Comparison of ENCODE assay signal across 15 mouse cellular contexts in the genomic region with DNA sequence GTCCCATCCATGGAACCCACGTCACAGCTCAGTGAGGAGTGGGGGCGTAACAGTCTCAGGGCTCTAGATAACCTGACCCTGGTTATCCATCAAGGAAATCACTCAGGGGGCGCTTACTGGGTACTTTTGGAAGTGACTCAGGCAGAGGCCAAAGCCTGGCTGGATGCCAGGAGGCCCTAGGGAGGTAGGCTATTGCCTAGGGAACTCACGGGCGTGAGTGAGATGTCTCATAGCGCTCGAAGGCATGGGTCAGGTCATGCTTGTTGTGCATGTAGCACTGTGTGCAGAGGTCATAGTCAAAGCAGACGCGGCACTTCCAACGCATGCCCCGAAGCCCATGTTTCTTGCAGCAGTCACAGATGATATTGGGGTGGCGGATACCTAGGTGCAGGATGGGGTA. TPM values are rescaled to one million over a fixed set of nuclear protein-coding genes. Genes with fewer than 3 reads are reported as not detected.
DNase-seq lines count a peak whose midpoint lies in the region; ATAC-seq and TF ChIP-seq lines count a peak whose summit lies in the region.
"Had no signal": no experiment of that assay in that cellular context is flagged by ENCODE, and none has a peak within 500 bp of the region (broad histone marks: within the 10 kb centered on the region; RNA-seq: fewer than 3 reads in every experiment).

No protein-coding gene starts in this region.

- no peak overlapping the region for H3K4me3 ChIP-seq in heart, embryonic 13.5 days
- H3K4me3 ChIP-seq in lung, postnatal 0 days (ENCODE audit: low read depth, low read length): no peak overlapping the region
- no peak overlapping the region for H3K4me3 ChIP-seq in stomach, postnatal 0 days (ENCODE audit: low read depth, low read length)
- H3K4me3 ChIP-seq: layer of hippocampus, adult 2 months had no signal

- H3K4me2 ChIP-seq in heart, embryonic 13.5 days: no peak overlapping the region
- H3K4me2 ChIP-seq in lung, postnatal 0 days (replicated peaks; ENCODE audit: low read depth, low read length): no peak overlapping the region
- H3K4me2 ChIP-seq in stomach, postnatal 0 days (replicated peaks; ENCODE audit: low read depth): no peak overlapping the region

- peaks cover 23% of the 10 kb centered on the region for H3K4me1 ChIP-seq in heart, embryonic 13.5 days
- no peaks in the 10 kb centered on the region for H3K4me1 ChIP-seq in lung, postnatal 0 days (ENCODE audit: insufficient read depth, low read depth, low read length)
- no peaks in the 10 kb centered on the region for H3K4me1 ChIP-seq in stomach, postnatal 0 days (replicated peaks; ENCODE audit: control insufficient read depth, insufficient read depth)

- intact Hi-C loops in gastrocnemius, postnatal 14 days (cut with DNase I; ENCODE audit: low total_unique reads): no loop called here

- peaks cover 56% of the 10 kb centered on the region for H3K36me3 ChIP-seq in heart, embryonic 13.5 days
- no peaks in the 10 kb centered on the region for H3K36me3 ChIP-seq in lung, postnatal 0 days (ENCODE audit: insufficient read depth, low read length)
- no peaks in the 10 kb centered on the region for H3K36me3 ChIP-seq in stomach, postnatal 0 days (ENCODE audit: control insufficient read depth, insufficient read depth, low read length)

- TF ChIP-seq EP300 in lung, postnatal 0 days (IDR thresholded peaks at IDR 0.05): no peak
- TF ChIP-seq EP300 in stomach, postnatal 0 days (optimal IDR thresholded peaks at IDR 0.05): no peak

- ATAC-seq in heart, embryonic 13.5 days (ENCODE audit: extremely low read depth, insufficient number of reproducible peaks, low FRiP score, low TSS enrichment): no peak; the same call in 1 of the 2 replicates
- 0 out of 2 replicates have a peak, but pooled peaks have one; percentile 33 for ATAC-seq in lung, postnatal 0 days
- ATAC-seq in stomach, postnatal 0 days (ENCODE audit: low FRiP score, low TSS enrichment): peak; percentile 85
- ATAC-seq: forebrain, embryonic 16.5 days had no signal

- H3K27ac ChIP-seq in heart, embryonic 13.5 days (replicated peaks): no peak overlapping the region; the same call in 1 of the 2 replicates
- H3K27ac ChIP-seq in lung, postnatal 0 days (ENCODE audit: low read length): no peak overlapping the region
- no peak overlapping the region for H3K27ac ChIP-seq in stomach, postnatal 0 days (replicated peaks)
- H3K27ac ChIP-seq: layer of hippocampus, adult 2 months had no signal

- TF ChIP-seq CTCF in lung, postnatal 0 days (IDR thresholded peaks at IDR 0.05): no peak
- no peak for TF ChIP-seq CTCF in stomach, postnatal 0 days (IDR thresholded peaks at IDR 0.05; ENCODE audit: low read depth)

- no peak for DNase-seq in heart, adult 18-20 months
- DNase-seq in lung, postnatal 0 days (ENCODE audit: low spot score): no peak
- DNase-seq in lung, postnatal 36 days: no peak
- peak; percentile 20 for DNase-seq in R1 (ENCODE audit: low read depth, low spot score)
- DNase-seq in stomach, postnatal 0 days (ENCODE audit: low spot score): peak; percentile 81
- DNase-seq in retina, embryonic 14.5 days (ENCODE audit: low spot score): no peak
- DNase-seq in gastrocnemius, postnatal 14 days: no peak
- DNase-seq: thymus, postnatal 14 days had no signal

- H3K9me3 ChIP-seq in heart, embryonic 13.5 days: no peaks in the 10 kb centered on the region
- no peaks in the 10 kb centered on the region for H3K9me3 ChIP-seq in lung, postnatal 0 days (ENCODE audit: low read length)
- no peaks in the 10 kb centered on the region for H3K9me3 ChIP-seq in stomach, postnatal 0 days (ENCODE audit: control insufficient read depth, low read length)

- H3K9ac ChIP-seq in heart, embryonic 13.5 days: peak overlapping the region; percentile 38; the same call in 1 of the 2 replicates
- no peak overlapping the region for H3K9ac ChIP-seq in lung, postnatal 0 days (replicated peaks; ENCODE audit: low read depth)
- H3K9ac ChIP-seq in stomach, postnatal 0 days (ENCODE audit: low read length): no peak overlapping the region

- H3K27me3 ChIP-seq in heart, embryonic 13.5 days (replicated peaks): peaks cover 13% of the 10 kb centered on the region; the same call in 1 of the 2 replicates
- no peaks in the 10 kb centered on the region for H3K27me3 ChIP-seq in lung, postnatal 0 days (replicated peaks; ENCODE audit: insufficient read depth, low read length)
- no peaks in the 10 kb centered on the region for H3K27me3 ChIP-seq in stomach, postnatal 0 days (ENCODE audit: control insufficient read depth, insufficient read depth, low read length)

- WGBS in heart, embryonic 13.5 days: 49% methylated on average over 12 of the region's 12 CpGs
- WGBS in lung, postnatal 0 days: 56% methylated on average over 12 of the region's 12 CpGs
- 66% methylated on average over 12 of the region's 12 CpGs for WGBS in stomach, postnatal 0 days

RNA-seq across cellular contexts. Expression of gene Mmp23, which starts 7.5 kb away (rescaled TPM):
- polyA plus RNA-seq in heart, embryonic 13.5 days (2015; fragmentation: Nextera tagmentation; extraction: Ambion mirVana): 67.1 and 73.0 TPM in 2 replicates
- 1 to 10 TPM; 7.0 to 7.2 TPM for total RNA-seq in heart, adult 18-20 months (2021)
- 44.5 and 46.2 TPM in 2 replicates for polyA plus RNA-seq in lung, postnatal 0 days (2015; fragmentation: Nextera tagmentation; extraction: Ambion mirVana)
- polyA plus RNA-seq in stomach, postnatal 0 days (2015; fragmentation: Nextera tagmentation; extraction: Ambion mirVana): 87.9 and 89.3 TPM in 2 replicates
- total RNA-seq in gastrocnemius, postnatal 14 days (2021): 10 to 100 TPM in 1 of 2 experiments, 1 to 10 TPM in 1; 8.0 to 11.4 TPM

RNA-seq across cellular contexts. Expression of gene Mib2, which starts 8.4 kb away (rescaled TPM):
- polyA plus RNA-seq in heart, embryonic 13.5 days (2015; fragmentation: Nextera tagmentation; extraction: Ambion mirVana): 16.5 and 16.9 TPM in 2 replicates
- total RNA-seq in heart, adult 18-20 months (2021): 10 to 100 TPM; 24.1 to 24.7 TPM
- 16.3 and 19.8 TPM in 2 replicates for polyA plus RNA-seq in lung, postnatal 0 days (2015; fragmentation: Nextera tagmentation; extraction: Ambion mirVana)
- 10.5 and 11.0 TPM in 2 replicates for polyA plus RNA-seq in stomach, postnatal 0 days (2015; fragmentation: Nextera tagmentation; extraction: Ambion mirVana)
- 10 to 100 TPM; 11.3 to 13.3 TPM for total RNA-seq in gastrocnemius, postnatal 14 days (2021)

RNA-seq across cellular contexts. Expression of gene Gm10563, which starts 15.4 kb away (rescaled TPM):
- not detected in 2 replicates for polyA plus RNA-seq in heart, embryonic 13.5 days (2015; fragmentation: Nextera tagmentation; extraction: Ambion mirVana)
- total RNA-seq in heart, adult 18-20 months (2021): not detected
- not detected in 2 replicates for polyA plus RNA-seq in lung, postnatal 0 days (2015; fragmentation: Nextera tagmentation; extraction: Ambion mirVana)
- not detected in 2 replicates for polyA plus RNA-seq in stomach, postnatal 0 days (2015; fragmentation: Nextera tagmentation; extraction: Ambion mirVana)
- not detected for total RNA-seq in gastrocnemius, postnatal 14 days (2021)
- total RNA-seq: layer of hippocampus, adult 2 months; left cerebral cortex, postnatal 25 days had no signal
- polyA plus RNA-seq: embryonic facial prominence, embryonic 14.5 days; forebrain, embryonic 16.5 days; intestine, embryonic 14.5 days; liver, embryonic 16.5 days had no signal

RNA-seq across cellular contexts. Expression of gene Fndc10, which starts 33.5 kb away (rescaled TPM):
- polyA plus RNA-seq in heart, embryonic 13.5 days (2015; fragmentation: Nextera tagmentation; extraction: Ambion mirVana): 1.1 and 1.4 TPM in 2 replicates
- 1 to 10 TPM; 1.1 to 1.8 TPM for total RNA-seq in heart, adult 18-20 months (2021)
- 3.3 and 3.6 TPM in 2 replicates for polyA plus RNA-seq in lung, postnatal 0 days (2015; fragmentation: Nextera tagmentation; extraction: Ambion mirVana)
- polyA plus RNA-seq in stomach, postnatal 0 days (2015; fragmentation: Nextera tagmentation; extraction: Ambion mirVana): 9.6 and 11.0 TPM in 2 replicates
- 1 to 10 TPM; 2.8 to 3.9 TPM for total RNA-seq in gastrocnemius, postnatal 14 days (2021)

RNA-seq across cellular contexts. Expression of gene Cdk11b, which starts 36.0 kb away (rescaled TPM):
- 39.6 and 40.2 TPM in 2 replicates for polyA plus RNA-seq in heart, embryonic 13.5 days (2015; fragmentation: Nextera tagmentation; extraction: Ambion mirVana)
- 10 to 100 TPM; 26.4 to 26.7 TPM for total RNA-seq in heart, adult 18-20 months (2021)
- 67.3 and 74.4 TPM in 2 replicates for polyA plus RNA-seq in lung, postnatal 0 days (2015; fragmentation: Nextera tagmentation; extraction: Ambion mirVana)
- 39.5 and 46.9 TPM in 2 replicates for polyA plus RNA-seq in stomach, postnatal 0 days (2015; fragmentation: Nextera tagmentation; extraction: Ambion mirVana)
- total RNA-seq in gastrocnemius, postnatal 14 days (2021): 10 to 100 TPM; 25.9 TPM

Comparison
In these comparisons a context has a peak if more than half of its experiments do, and no peak if none do; other contexts are left out.
1. DNase-seq: peak in R1 (single experiment) and stomach, postnatal 0 days (single experiment); none in heart, adult 18-20 months (0 of 2), lung, postnatal 0 days (single experiment), lung, postnatal 36 days (single experiment), retina, embryonic 14.5 days (single experiment) and gastrocnemius, postnatal 14 days (single experiment).